Mouse (Mus musculus): Measurements from ENCODE around the gene Exoc6. TPM values are rescaled to one million over a fixed set of nuclear protein-coding genes. Genes with fewer than 3 reads are reported as not detected.

Gene Exoc6
- total RNA-seq, 2 experiments from 2014 or later, result 50.8 to 52.3 TPM

- DNase-seq (ENCODE audit: extremely low spot score in 1 of 2, low spot score in 1 of 2), result no peak
Measured at GRCm38 (mm10) chr19:37715980-37716379, 165.8 kb downstream of the Exoc6 start.

- no peak for DNase-seq (ENCODE audit: extremely low spot score in 1 of 2, low spot score in 1 of 2)
Measured at GRCm38 (mm10) chr19:37716524-37717175, 166.4 kb downstream of the Exoc6 start.

DNA sequence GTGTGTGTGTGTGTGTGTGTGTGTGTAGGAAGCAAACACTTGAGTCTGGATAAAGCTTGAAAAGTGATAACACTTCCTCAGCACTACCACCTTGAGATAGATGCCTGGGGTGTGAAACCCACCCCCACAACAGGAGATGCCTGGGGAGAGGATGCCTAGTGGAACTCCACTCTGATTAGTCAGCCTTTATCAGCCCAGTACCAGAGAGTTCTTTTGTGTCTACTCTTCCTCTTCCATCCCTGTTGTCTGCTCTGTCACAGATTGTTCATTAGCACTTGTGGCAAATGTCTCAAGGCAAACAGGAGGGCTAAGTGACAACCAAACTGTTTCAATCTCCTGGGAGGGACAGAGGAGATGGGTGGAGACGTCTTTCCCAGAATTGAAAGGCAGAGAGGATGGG is 168.9 kb downstream of the Exoc6 start:
- DNase-seq (ENCODE audit: extremely low spot score in 1 of 2, low spot score in 1 of 2), result no peak

DNA sequence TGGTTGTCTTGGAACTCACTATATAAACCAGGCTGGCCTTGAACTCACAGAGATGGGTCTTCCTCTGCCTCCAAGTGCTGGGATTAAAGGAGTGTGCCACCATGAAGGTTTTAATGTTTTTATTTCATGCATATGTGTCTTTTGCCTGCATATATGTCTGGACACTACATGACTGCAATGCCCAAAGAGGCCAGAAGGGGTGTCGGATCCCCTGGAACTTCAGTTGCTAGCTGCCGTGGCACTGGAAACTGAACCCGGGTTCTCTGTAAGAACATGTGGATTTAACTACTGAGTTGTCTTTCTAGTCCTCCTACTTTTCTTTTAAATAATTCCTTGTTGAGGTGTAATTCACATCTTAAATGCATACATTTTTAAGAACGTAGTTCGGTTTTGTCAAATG is 174.4 kb downstream of the Exoc6 start:
- no peak for DNase-seq (ENCODE audit: extremely low spot score in 1 of 2, low spot score in 1 of 2)

DNA sequence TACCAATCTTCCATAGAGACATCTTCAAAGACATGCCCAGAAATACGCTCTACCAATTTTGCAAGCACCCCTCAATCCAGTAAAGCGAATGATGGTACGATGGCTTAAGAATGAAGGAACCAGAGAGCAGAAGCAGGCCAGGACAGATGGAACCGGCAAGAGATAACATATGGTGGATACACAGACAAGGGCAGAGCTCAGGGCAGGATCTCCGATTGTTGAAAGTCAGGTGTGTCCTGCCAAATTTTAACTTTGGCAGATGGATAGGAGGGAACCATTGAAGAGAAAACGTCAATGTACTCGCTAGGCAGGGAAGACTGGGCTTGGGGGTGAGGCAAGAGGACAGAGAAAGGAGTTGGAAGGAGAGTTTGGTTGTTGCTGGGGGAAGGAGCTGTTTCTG is 176.4 kb downstream of the Exoc6 start:
- no peak for DNase-seq (ENCODE audit: extremely low spot score in 1 of 2, low spot score in 1 of 2)

DNA sequence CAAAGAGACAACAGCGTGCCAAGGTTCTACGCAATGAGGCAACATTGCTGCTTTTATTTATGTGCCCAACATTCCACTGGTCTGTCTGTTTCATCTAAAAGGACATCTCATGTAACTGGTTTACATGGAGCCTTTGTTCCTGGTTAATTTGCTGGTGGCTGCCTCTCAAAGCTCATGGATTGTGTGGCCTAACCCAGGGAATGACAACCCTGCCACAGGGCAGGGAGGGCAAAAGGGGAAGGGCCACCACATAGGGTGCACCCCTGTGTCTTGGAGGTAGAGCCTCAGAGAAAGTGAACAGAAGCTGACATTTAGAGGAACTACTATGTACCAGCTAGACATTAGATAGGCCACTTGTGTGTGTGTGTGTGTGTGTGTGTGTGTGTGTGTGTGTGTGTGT is 177.1 kb downstream of the Exoc6 start:
- no peak for DNase-seq (ENCODE audit: extremely low spot score in 1 of 2, low spot score in 1 of 2)

Other genes with a start within 250 kb of the Exoc6 start
- 10 to 100 TPM; 36.6 to 39.3 TPM for gene Ide, start 212.6 kb upstream of the Exoc6 start, total RNA-seq (2021)
- 1 to 10 TPM; 1.4 to 1.5 TPM for gene Kif11, start 174.0 kb upstream of the Exoc6 start, total RNA-seq (2021)
- 1 to 10 TPM; 2.3 to 2.4 TPM for gene Hhex, start 115.6 kb upstream of the Exoc6 start, total RNA-seq (2021)
- gene Cyp26c1, start 135.2 kb downstream of the Exoc6 start, total RNA-seq (2021), result under 1 TPM; 0.15 to 0.28 TPM
- gene Cyp26a1, start 147.4 kb downstream of the Exoc6 start, total RNA-seq (2021), result under 1 TPM; 0.26 to 0.86 TPM